23 mouse cellular contexts compared by ENCODE assay signal in the genomic region with DNA sequence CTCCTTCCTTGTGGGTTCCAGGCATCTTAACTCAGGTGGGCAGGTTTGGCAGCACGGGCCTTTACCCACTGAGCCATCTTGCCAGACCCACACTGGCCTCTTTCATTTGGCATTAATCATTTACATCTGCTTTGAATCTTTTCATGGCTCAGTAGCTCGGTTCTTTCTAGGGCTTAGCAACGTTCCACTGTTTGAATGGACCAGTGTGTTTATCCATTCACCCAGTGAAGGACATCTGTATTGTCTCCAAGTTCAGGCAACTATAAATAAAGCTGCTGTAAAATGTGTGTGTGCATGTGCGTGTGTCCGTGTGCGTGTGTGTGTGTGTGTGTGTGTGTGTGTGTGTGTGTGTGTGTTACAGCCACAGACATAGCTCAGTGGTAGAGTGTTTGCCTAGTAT. TPM values are rescaled to one million over a fixed set of nuclear protein-coding genes. Genes with fewer than 3 reads are reported as not detected.
A peak's percentile ranks its signal among the peaks of the same experiment; 100 is the strongest.
DNase-seq lines count a peak whose midpoint lies in the region; ATAC-seq lines count a peak whose summit lies in the region.
"Had no signal": no experiment of that assay in that cellular context is flagged by ENCODE, and none has a peak within 500 bp of the region (broad histone marks: within the 10 kb centered on the region; RNA-seq: fewer than 3 reads in every experiment).

No protein-coding gene starts in this region.

- H3K36me3 ChIP-seq in forebrain, embryonic 13.5 days (ENCODE audit: poor library complexity, severe bottlenecking) = no peaks in the 10 kb centered on the region
- no peaks in the 10 kb centered on the region for H3K36me3 ChIP-seq in kidney, embryonic 16.5 days (ENCODE audit: insufficient read depth, low read length)
- H3K36me3 ChIP-seq: heart, embryonic 13.5 days; limb, embryonic 13.5 days; liver, embryonic 12.5 days; neural tube, embryonic 13.5 days had no signal

- H3K4me1 ChIP-seq in forebrain, embryonic 13.5 days = peaks cover 20% of the 10 kb centered on the region; the same call in 1 of the 2 replicates
- H3K4me1 ChIP-seq in kidney, embryonic 16.5 days (ENCODE audit: insufficient read depth, low read length) = peaks cover 26% of the 10 kb centered on the region

- no peak overlapping the region for H3K27ac ChIP-seq in forebrain, embryonic 13.5 days
- H3K27ac ChIP-seq in kidney, embryonic 16.5 days (ENCODE audit: low read length) = peak overlapping the region; percentile 59
- H3K27ac ChIP-seq: heart, embryonic 13.5 days; limb, embryonic 13.5 days; liver, embryonic 12.5 days; neural tube, embryonic 13.5 days had no signal

- peak; percentile 43 for ATAC-seq in forebrain, embryonic 13.5 days
- peak; percentile 66 for ATAC-seq in kidney, embryonic 16.5 days (ENCODE audit: low FRiP score, low TSS enrichment)
- ATAC-seq: liver, embryonic 12.5 days; midbrain, embryonic 16.5 days had no signal

- no peak overlapping the region for H3K9ac ChIP-seq in forebrain, embryonic 13.5 days
- H3K9ac ChIP-seq in kidney, embryonic 16.5 days (replicated peaks; ENCODE audit: low read length) = no peak overlapping the region
- H3K9ac ChIP-seq: heart, embryonic 13.5 days; limb, embryonic 13.5 days; liver, embryonic 12.5 days; neural tube, embryonic 13.5 days had no signal

- WGBS in forebrain, embryonic 13.5 days = 33% methylated on average over 6 of the region's 6 CpGs
- WGBS in kidney, embryonic 16.5 days = 51% methylated on average over 6 of the region's 6 CpGs

- H3K27me3 ChIP-seq in forebrain, embryonic 13.5 days = peaks cover 24% of the 10 kb centered on the region
- no peaks in the 10 kb centered on the region for H3K27me3 ChIP-seq in kidney, embryonic 16.5 days (ENCODE audit: insufficient read depth, low read length)

- H3K9me3 ChIP-seq in forebrain, embryonic 13.5 days (replicated peaks) = no peaks in the 10 kb centered on the region
- H3K9me3 ChIP-seq in kidney, embryonic 16.5 days (ENCODE audit: low read length) = no peaks in the 10 kb centered on the region
- H3K9me3 ChIP-seq: heart, embryonic 13.5 days; limb, embryonic 13.5 days; liver, embryonic 12.5 days; neural tube, embryonic 13.5 days had no signal

- no peak overlapping the region for H3K4me2 ChIP-seq in forebrain, embryonic 13.5 days
- no peak overlapping the region for H3K4me2 ChIP-seq in kidney, embryonic 16.5 days (replicated peaks; ENCODE audit: low read depth, low read length)
- H3K4me2 ChIP-seq: heart, embryonic 13.5 days; limb, embryonic 13.5 days; liver, embryonic 12.5 days; neural tube, embryonic 13.5 days had no signal

- no peak overlapping the region for H3K4me3 ChIP-seq in forebrain, embryonic 13.5 days
- no peak overlapping the region for H3K4me3 ChIP-seq in kidney, embryonic 16.5 days (ENCODE audit: low read length)
- H3K4me3 ChIP-seq: heart, embryonic 13.5 days; limb, embryonic 13.5 days; liver, embryonic 12.5 days; myocyte; neural tube, embryonic 13.5 days had no signal

- peak; percentile 68 for DNase-seq in kidney, adult 9 months
- no peak for DNase-seq in kidney, adult 18-20 months
- peak; percentile 87 for DNase-seq in Muller cell, postnatal 12 days (ENCODE audit: inconsistent ontology term)
- no peak for DNase-seq in urinary bladder, postnatal 36 days (ENCODE audit: low spot score in 2 of 2)
- no peak for DNase-seq in right cerebral cortex, postnatal 14 days
- DNase-seq: adrenal gland, postnatal 14 days; cerebellum, adult 9-11 months; gastrocnemius, postnatal 25 days; heart, adult 18-20 months; heart, postnatal 14 days; lung, adult 18-20 months; lung, postnatal 4 days; thymus, adult 18-20 months; thymus, postnatal 4 days had no signal

RNA-seq across cellular contexts. Expression of a gene that starts 2.5 kb away (rescaled TPM):
- polyA plus RNA-seq in forebrain, embryonic 13.5 days (2015; fragmentation: Nextera tagmentation; extraction: Ambion mirVana) = 0.60 and 0.62 TPM in 2 replicates
- polyA plus RNA-seq in kidney, embryonic 16.5 days (2015; fragmentation: Nextera tagmentation; extraction: Ambion mirVana) = 45.2 and 47.1 TPM in 2 replicates

RNA-seq across cellular contexts. Expression of a gene that starts 4.9 kb away (rescaled TPM):
- polyA plus RNA-seq in forebrain, embryonic 13.5 days (2015; fragmentation: Nextera tagmentation; extraction: Ambion mirVana) = not detected in 2 replicates
- polyA plus RNA-seq in kidney, embryonic 16.5 days (2015; fragmentation: Nextera tagmentation; extraction: Ambion mirVana) = 15.4 and 16.3 TPM in 2 replicates
- polyA plus RNA-seq: heart, embryonic 13.5 days; hindbrain, embryonic 11.5 days; limb, embryonic 13.5 days; midbrain, embryonic 16.5 days; neural tube, embryonic 13.5 days had no signal

RNA-seq across cellular contexts. Expression of a gene that starts 10.4 kb away (rescaled TPM):
- polyA plus RNA-seq in forebrain, embryonic 13.5 days (2015; fragmentation: Nextera tagmentation; extraction: Ambion mirVana) = 0.55 and 0.70 TPM in 2 replicates
- 1.3 and 1.5 TPM in 2 replicates for polyA plus RNA-seq in kidney, embryonic 16.5 days (2015; fragmentation: Nextera tagmentation; extraction: Ambion mirVana)
- polyA plus RNA-seq: heart, embryonic 13.5 days; myocyte had no signal

RNA-seq across cellular contexts. Expression of a gene that starts 15.2 kb away (rescaled TPM):
- 1.0 and 1.1 TPM in 2 replicates for polyA plus RNA-seq in forebrain, embryonic 13.5 days (2015; fragmentation: Nextera tagmentation; extraction: Ambion mirVana)
- polyA plus RNA-seq in kidney, embryonic 16.5 days (2015; fragmentation: Nextera tagmentation; extraction: Ambion mirVana) = 3.2 and 6.0 TPM in 2 replicates

RNA-seq across cellular contexts. Expression of a gene that starts 46.0 kb away (rescaled TPM):
- 88.1 and 105 TPM in 2 replicates for polyA plus RNA-seq in forebrain, embryonic 13.5 days (2015; fragmentation: Nextera tagmentation; extraction: Ambion mirVana)
- polyA plus RNA-seq in kidney, embryonic 16.5 days (2015; fragmentation: Nextera tagmentation; extraction: Ambion mirVana) = 77.4 and 87.5 TPM in 2 replicates

Comparison
In these comparisons a context has a peak if more than half of its experiments do, and no peak if none do; other contexts are left out.
1. DNase-seq: peak in kidney, adult 9 months (single experiment) and Muller cell, postnatal 12 days (single experiment); none in kidney, adult 18-20 months (single experiment), urinary bladder, postnatal 36 days (0 of 2) and right cerebral cortex, postnatal 14 days (single experiment).
2. RNA of a gene that starts 2.5 kb away (polyA plus RNA-seq): 45.2 to 47.1 TPM in kidney, embryonic 16.5 days; 0.60 to 0.62 TPM in forebrain, embryonic 13.5 days; every median in the first group is over 10 times any median in the second.
3. RNA of a gene that starts 4.9 kb away (polyA plus RNA-seq): 15.4 to 16.3 TPM in kidney, embryonic 16.5 days; not detected in forebrain, embryonic 13.5 days; every median in the first group is over 10 times any median in the second.